Mouse (Mus musculus) cerebellum, adult 2 months (tissue): ENCODE data around the gene Slc16a8. TPM values are rescaled to one million over a fixed set of nuclear protein-coding genes. Genes with fewer than 3 reads are reported as not detected.
A peak's percentile ranks its signal among the peaks of the same experiment; 100 is the strongest.

Source experiments
- DNase-seq, 2 experiments: peaks; one replicate each; pipeline ENCODE4 v3.0.0; 2021
- H3K27ac ChIP-seq: fragments of 200-500 bp; 2 replicates; pipeline ENCODE4 v1.5.1; 2012; ENCODE audit warnings: low read length, control low read depth, inconsistent platforms; ENCODE audit not compliant: insufficient read depth
- H3K27me3 ChIP-seq: fragments of 200-500 bp; 2 replicates; pipeline ENCODE4 v1.6.1; 2012; ENCODE audit warnings: inconsistent platforms, mild to moderate bottlenecking, low read length, moderate library complexity; ENCODE audit not compliant: control insufficient read depth, insufficient read depth
- H3K4me1 ChIP-seq: fragments of 200-500 bp; 2 replicates; pipeline ENCODE4 v1.6.1; 2011; ENCODE audit warnings: low read length; ENCODE audit not compliant: control insufficient read depth, insufficient read depth
- H3K4me3 ChIP-seq: fragments of 200-500 bp; replicated peaks from 2 replicates; pipeline ENCODE3; 2011; ENCODE audit warnings: mild to moderate bottlenecking, low read depth, low read length, control low read depth; ENCODE audit not compliant: insufficient read depth
- CTCF ChIP-seq: fragments of 200-500 bp; IDR thresholded peaks from 2 replicates; pipeline ENCODE4 v1.5.1; 2011; ENCODE audit warnings: low read depth, mild to moderate bottlenecking, control low read depth, low read length, moderate library complexity, borderline replicate concordance; ENCODE audit not compliant: insufficient read depth
- POLR2A ChIP-seq: fragments of 200-500 bp; IDR thresholded peaks from 2 replicates; pipeline ENCODE4 v1.6.1; 2011; ENCODE audit warnings: low read length, control low read depth, borderline replicate concordance; ENCODE audit not compliant: insufficient read depth
- WGBS: fragments of 180-500 bp; shearing (Covaris S2); methylation state at CpG from one replicate; pipeline ENCODE4 v1.1.7; 2018; 5-methylcytosine and 5-hydroxymethylcytosine counted together
- polyA plus RNA-seq: library from polyadenylated mRNA; depleted of rRNA; stranded (reverse); fragments of >200 nt; gene quantifications from 2 replicates; pipeline ENCODE4 v1.2.3, GENCODE M21; 2012; rRNA removed

The Slc16a8 gene
- polyA plus RNA-seq, 1 experiment = 0.47 TPM

GRCm38 (mm10) chr15:79201491-79202150, 52.9 kb downstream of the Slc16a8 start:
- H3K27ac ChIP-seq = no peak overlapping the region
- WGBS = 11% methylated on average over 13 of the region's 13 CpGs
- peak in 1 of 2 experiments; percentile 17 for DNase-seq
- H3K4me3 ChIP-seq = no peak overlapping the region
- no peak for TF ChIP-seq CTCF
- no peak for TF ChIP-seq POLR2A
- H3K4me1 ChIP-seq = no peaks in the 10 kb centered on the region
- no peaks in the 10 kb centered on the region for H3K27me3 ChIP-seq

Other genes starting within 250 kb of the Slc16a8 start
- 197 and 242 TPM in 2 replicates for gene H1f0, start 226.3 kb downstream of the Slc16a8 start, polyA plus RNA-seq
- gene Galr3, start 212.9 kb downstream of the Slc16a8 start, polyA plus RNA-seq = 0.11 and 0.26 TPM in 2 replicates
- gene Ankrd54, start 191.9 kb downstream of the Slc16a8 start, polyA plus RNA-seq = 40.7 and 42.8 TPM in 2 replicates
- gene Eif3l, start 179.6 kb downstream of the Slc16a8 start, polyA plus RNA-seq = 88.1 and 93.0 TPM in 2 replicates
- gene Micall1, start 145.9 kb downstream of the Slc16a8 start, polyA plus RNA-seq = 35.9 and 37.0 TPM in 2 replicates
- 107 and 110 TPM in 2 replicates for gene Polr2f, start 113.8 kb downstream of the Slc16a8 start, polyA plus RNA-seq
- gene 1700088E04Rik, start 113.5 kb downstream of the Slc16a8 start, polyA plus RNA-seq = 6.7 and 10.8 TPM in 2 replicates
- gene Sox10, start 89.5 kb downstream of the Slc16a8 start, polyA plus RNA-seq = 68.1 and 80.8 TPM in 2 replicates
- gene Pick1, start 25.6 kb downstream of the Slc16a8 start, polyA plus RNA-seq = 93.1 and 95.8 TPM in 2 replicates
- gene Gm49486, start 25.4 kb downstream of the Slc16a8 start, polyA plus RNA-seq = 0.33 and 0.67 TPM in 2 replicates
- gene Baiap2l2, start 30.8 kb upstream of the Slc16a8 start, polyA plus RNA-seq = 0.21 and 0.52 TPM in 2 replicates
- 26.1 and 27.3 TPM in 2 replicates for gene Pla2g6, start 73.6 kb upstream of the Slc16a8 start, polyA plus RNA-seq
- gene Maff, start 91.9 kb upstream of the Slc16a8 start, polyA plus RNA-seq = 0.78 and 0.80 TPM in 2 replicates
- gene Tmem184b, start 148.8 kb upstream of the Slc16a8 start, polyA plus RNA-seq = 88.5 and 95.4 TPM in 2 replicates
- gene Csnk1e, start 200.8 kb upstream of the Slc16a8 start, polyA plus RNA-seq = 110 and 122 TPM in 2 replicates